Mouse (Mus musculus) hindbrain, embryonic 11.5 days (tissue): ENCODE measurements around the gene Olfr653. TPM values are rescaled to one million over a fixed set of nuclear protein-coding genes. Genes with fewer than 3 reads are reported as not detected.

ENCODE experiments used
- ATAC-seq: fragments of 200-750 bp; cut with Nextera tagmentation; 2 replicates; pipeline ENCODE4 v1.8.0; 2017; ENCODE audit warnings: mild to moderate bottlenecking, moderate TSS enrichment, moderate library complexity; ENCODE audit not compliant: low FRiP score
- DNase-seq: peaks from one replicate; pipeline ENCODE4 v3.0.0-alpha.2; 2015; ENCODE audit warnings: low spot score
- H3K27ac ChIP-seq: fragments of 300-500 bp; sonication (generic); 2 replicates; pipeline ENCODE4 v1.5.1; 2014; ENCODE audit warnings: mild to moderate bottlenecking, low read depth, low read length
- H3K27me3 ChIP-seq: fragments of 300-500 bp; sonication (generic); 2 replicates; pipeline ENCODE4 v1.6.1; 2014; ENCODE audit warnings: mild to moderate bottlenecking, low read length, moderate library complexity, mixed read lengths; ENCODE audit not compliant: control insufficient read depth, insufficient read depth
- H3K36me3 ChIP-seq: fragments of 300-500 bp; sonication (generic); 2 replicates; pipeline ENCODE4 v1.6.1; 2014; ENCODE audit warnings: mild to moderate bottlenecking, low read length, moderate library complexity, mixed read lengths; ENCODE audit not compliant: control insufficient read depth, insufficient read depth
- H3K4me1 ChIP-seq: fragments of 300-500 bp; sonication (generic); replicated peaks from 2 replicates; pipeline ENCODE4 v1.6.1; 2014; ENCODE audit warnings: low read length, mixed read lengths; ENCODE audit not compliant: control insufficient read depth, insufficient read depth
- H3K4me2 ChIP-seq: fragments of 300-500 bp; sonication (generic); replicated peaks from 2 replicates; pipeline ENCODE4 v1.6.1; 2014; ENCODE audit warnings: mild to moderate bottlenecking, low read depth, low read length
- H3K4me3 ChIP-seq: fragments of 300-500 bp; sonication (generic); 2 replicates; pipeline ENCODE4 v1.5.1; 2014; ENCODE audit warnings: low read depth, low read length
- H3K9ac ChIP-seq: fragments of 300-500 bp; sonication (generic); 2 replicates; pipeline ENCODE4 v1.6.1; 2014; ENCODE audit warnings: low read depth, low read length
- H3K9me3 ChIP-seq: fragments of 300-500 bp; sonication (generic); 2 replicates; pipeline ENCODE4 v1.6.1; 2016; ENCODE audit warnings: low read length; ENCODE audit not compliant: control insufficient read depth
- WGBS: fragments of 180-500 bp; shearing (Covaris S2); extraction: QIAGEN DNeasy Blood & Tissue Kit; methylation state at CpG from one replicate; pipeline ENCODE4 v1.1.7; 2014; 5-methylcytosine and 5-hydroxymethylcytosine counted together
- polyA plus RNA-seq: library from polyadenylated mRNA; unstranded; fragments of >200 nt; fragmentation: Nextera tagmentation; extraction: Ambion mirVana; gene quantifications from 2 replicates; pipeline ENCODE4 v1.2.1, GENCODE M21; 2014

Gene Olfr653
- polyA plus RNA-seq, 1 experiment from 2014 or later = not detected

DNA sequence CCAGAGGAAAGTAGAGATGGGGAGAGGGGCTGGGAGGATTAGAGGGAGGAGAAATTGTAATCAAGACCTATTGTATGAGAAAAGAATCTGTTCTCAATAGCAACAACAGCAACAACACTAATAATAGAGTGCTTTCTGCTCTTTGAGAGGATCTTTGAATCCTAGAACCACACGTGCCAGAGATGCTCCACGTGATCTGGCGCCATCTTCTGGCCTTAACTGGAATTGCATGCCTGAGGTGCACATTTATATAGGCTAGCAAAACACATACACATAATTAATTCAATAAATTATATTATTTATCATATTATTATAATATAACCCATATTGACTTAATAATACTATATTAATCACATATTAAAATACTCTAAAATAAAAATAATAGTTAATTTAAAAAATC lies 26.1 kb downstream of the Olfr653 start:
- H3K9ac ChIP-seq = no peak overlapping the region
- H3K4me3 ChIP-seq = no peak overlapping the region
- H3K9me3 ChIP-seq = no peaks in the 10 kb centered on the region
- peak; percentile 59 for DNase-seq
- ATAC-seq = no peak; the same call in 1 of the 2 replicates
- no peaks in the 10 kb centered on the region for H3K4me1 ChIP-seq
- 4% methylated on average over 3 of the region's 3 CpGs for WGBS
- no peak overlapping the region for H3K4me2 ChIP-seq
- no peaks in the 10 kb centered on the region for H3K36me3 ChIP-seq
- no peaks in the 10 kb centered on the region for H3K27me3 ChIP-seq
- H3K27ac ChIP-seq = no peak overlapping the region

DNA sequence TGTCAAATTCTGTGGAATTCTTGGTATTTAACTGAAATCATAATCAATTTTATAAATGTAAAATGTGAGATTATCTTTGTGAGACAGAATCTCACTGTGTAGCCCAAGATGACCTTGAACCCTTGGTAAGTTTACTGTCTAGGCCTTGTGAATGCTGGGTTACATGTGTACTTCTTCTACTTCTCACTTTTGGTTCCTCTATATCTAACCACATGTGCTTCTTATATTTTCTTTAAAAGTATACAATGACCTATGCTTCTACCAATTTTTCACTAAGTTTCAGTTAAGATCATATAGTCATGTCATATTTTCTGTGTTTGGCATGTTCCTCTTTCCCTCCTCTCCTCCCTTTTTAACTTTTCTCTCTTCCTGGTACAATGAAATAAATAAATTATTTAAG lies 27.6 kb downstream of the Olfr653 start:
- Histone ChIP-seq H3K4me2 (no peak overlapping the region), H3K4me1 (no peaks in the 10 kb centered on the region), H3K9me3 (no peaks in the 10 kb centered on the region), H3K9ac (no peak overlapping the region), H3K27me3 (no peaks in the 10 kb centered on the region), H3K4me3 (no peak overlapping the region), H3K27ac (no peak overlapping the region), H3K36me3 (no peaks in the 10 kb centered on the region)
- ATAC-seq = no peak
- DNase-seq = no peak

DNA sequence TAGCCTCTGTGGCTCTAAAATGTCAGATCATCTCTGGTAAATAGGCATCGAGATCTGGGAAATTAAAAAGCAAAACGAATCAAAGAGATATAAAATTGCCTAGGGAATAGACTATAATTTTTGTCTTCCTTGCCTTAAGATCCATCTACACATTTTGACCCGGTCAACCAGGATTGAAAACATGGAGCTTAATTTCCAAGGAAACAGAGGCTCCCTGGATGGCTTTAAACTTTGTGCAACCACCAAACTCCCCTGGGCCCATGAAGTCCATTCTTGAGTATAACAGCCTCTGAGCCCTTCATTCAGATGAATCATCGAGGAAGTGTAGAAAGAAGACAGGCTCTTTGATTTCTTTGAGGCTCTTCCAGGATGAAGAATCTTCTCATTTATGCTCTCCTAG lies 36.5 kb downstream of the Olfr653 start, which contains the start of gene Olfr656:
TSS of gene Olfr656 (plus strand) at position 301 of the 400 bp plus-strand sequence.
- Histone ChIP-seq H3K4me1 (no peaks in the 10 kb centered on the region), H3K9me3 (no peaks in the 10 kb centered on the region), H3K36me3 (no peaks in the 10 kb centered on the region), H3K9ac (no peak within 1 kb of the TSS), H3K4me2 (no peak within 1 kb of the TSS), H3K4me3 (no peak within 1 kb of the TSS), H3K27me3 (no peaks in the 10 kb centered on the region), H3K27ac (no peak within 1 kb of the TSS)
- DNase-seq = no peak
- 87% methylated on average over 4 of the region's 4 CpGs for WGBS
- no peak for ATAC-seq

DNA sequence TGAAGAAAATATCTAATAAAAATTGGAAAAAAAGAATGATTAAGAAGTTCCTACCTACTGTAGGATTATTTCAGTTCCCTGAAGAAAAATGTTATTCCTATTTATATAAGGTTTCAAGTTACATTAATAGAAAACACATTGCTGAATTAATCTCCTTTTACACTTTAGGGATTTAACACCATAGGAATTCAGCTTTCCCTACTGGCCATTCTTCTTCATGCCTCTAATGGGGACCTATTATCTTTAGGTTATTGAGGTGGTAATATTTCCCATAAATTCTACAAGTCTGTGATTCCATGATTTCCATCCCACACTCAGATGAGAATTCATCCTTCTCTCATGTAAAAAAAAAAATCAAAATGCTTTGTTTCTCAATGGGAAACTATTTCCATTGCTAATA lies 47.4 kb downstream of the Olfr653 start, which contains the start of gene Olfr657:
TSS of gene Olfr657 (plus strand) at position 301 of the 400 bp plus-strand sequence.
- H3K4me3 ChIP-seq = no peak within 1 kb of the TSS
- DNase-seq = no peak
- H3K4me1 ChIP-seq = no peaks in the 10 kb centered on the region
- ATAC-seq = no peak
- H3K9me3 ChIP-seq = no peaks in the 10 kb centered on the region
- no peaks in the 10 kb centered on the region for H3K27me3 ChIP-seq
- H3K27ac ChIP-seq = no peak within 1 kb of the TSS
- no peak within 1 kb of the TSS for H3K9ac ChIP-seq
- no peaks in the 10 kb centered on the region for H3K36me3 ChIP-seq
- H3K4me2 ChIP-seq = no peak within 1 kb of the TSS

Other genes with a start within 250 kb of the Olfr653 start
- gene Trim34b, start 247.8 kb upstream of the Olfr653 start, polyA plus RNA-seq = not detected in 2 replicates
- 0.45 and 1.0 TPM in 2 replicates for gene Trim12c, start 224.0 kb upstream of the Olfr653 start, polyA plus RNA-seq
- 0.07 and 0.11 TPM in 2 replicates for gene Trim30b, start 207.4 kb upstream of the Olfr653 start, polyA plus RNA-seq
- 0.11 and 0.32 TPM in 2 replicates for gene Trim30c, start 176.5 kb upstream of the Olfr653 start, polyA plus RNA-seq
- 0.74 and 0.81 TPM in 2 replicates for gene Trim30a, start 112.1 kb upstream of the Olfr653 start, polyA plus RNA-seq
- gene Trim30d, start 69.5 kb upstream of the Olfr653 start, polyA plus RNA-seq = 0.11 and 0.31 TPM in 2 replicates
- gene Olfr651, start 27.2 kb upstream of the Olfr653 start, polyA plus RNA-seq = not detected in 2 replicates
- gene Olfr652, start 16.4 kb upstream of the Olfr653 start, polyA plus RNA-seq = not detected in 2 replicates
- not detected in 2 replicates for gene Olfr654, start 9.7 kb downstream of the Olfr653 start, polyA plus RNA-seq
- not detected in 2 replicates for gene Olfr655, start 24.5 kb downstream of the Olfr653 start, polyA plus RNA-seq
- gene Olfr656, start 36.6 kb downstream of the Olfr653 start, polyA plus RNA-seq = not detected in 2 replicates
- gene Olfr657, start 47.5 kb downstream of the Olfr653 start, polyA plus RNA-seq = not detected in 2 replicates
- not detected in 2 replicates for gene Olfr658, start 70.0 kb downstream of the Olfr653 start, polyA plus RNA-seq
- not detected in 2 replicates for gene Olfr659, start 89.4 kb downstream of the Olfr653 start, polyA plus RNA-seq
- not detected in 2 replicates for gene Olfr661, start 109.2 kb downstream of the Olfr653 start, polyA plus RNA-seq
- gene Usp17le, start 200.2 kb downstream of the Olfr653 start, polyA plus RNA-seq = not detected in 2 replicates